Mouse (Mus musculus): Measurements from ENCODE around the gene Phf5a. TPM values are rescaled to one million over a fixed set of nuclear protein-coding genes. Genes with fewer than 3 reads are reported as not detected.
A peak's percentile ranks its signal among the peaks of the same experiment; 100 is the strongest.
"Not testable (repeated sequence)": the region's sequence is repeated elsewhere in the genome, so short reads cannot be mapped to it uniquely, and the experiment has no call there.

Gene Phf5a
- 10 to 100 TPM; 38.4 to 39.9 TPM for total RNA-seq (2021)
- long read RNA-seq, experiment 1, transcript Phf5a-201 (4 exons, 1,663 nt) = major isoform, 41 of 46 reads
- long read RNA-seq, experiment 1, partial matches to known transcripts = 0 of 46 reads
- long read RNA-seq, experiment 1, other reads (novel, unspliced or antisense) = 4 of 46 reads
- long read RNA-seq, experiment 2, transcript Phf5a-201 (4 exons, 1,663 nt) = major isoform, 45 of 56 reads
- long read RNA-seq, experiment 2, partial matches to known transcripts = 4 of 56 reads
- long read RNA-seq, experiment 2, other reads (novel, unspliced or antisense) = 7 of 56 reads

DNA sequence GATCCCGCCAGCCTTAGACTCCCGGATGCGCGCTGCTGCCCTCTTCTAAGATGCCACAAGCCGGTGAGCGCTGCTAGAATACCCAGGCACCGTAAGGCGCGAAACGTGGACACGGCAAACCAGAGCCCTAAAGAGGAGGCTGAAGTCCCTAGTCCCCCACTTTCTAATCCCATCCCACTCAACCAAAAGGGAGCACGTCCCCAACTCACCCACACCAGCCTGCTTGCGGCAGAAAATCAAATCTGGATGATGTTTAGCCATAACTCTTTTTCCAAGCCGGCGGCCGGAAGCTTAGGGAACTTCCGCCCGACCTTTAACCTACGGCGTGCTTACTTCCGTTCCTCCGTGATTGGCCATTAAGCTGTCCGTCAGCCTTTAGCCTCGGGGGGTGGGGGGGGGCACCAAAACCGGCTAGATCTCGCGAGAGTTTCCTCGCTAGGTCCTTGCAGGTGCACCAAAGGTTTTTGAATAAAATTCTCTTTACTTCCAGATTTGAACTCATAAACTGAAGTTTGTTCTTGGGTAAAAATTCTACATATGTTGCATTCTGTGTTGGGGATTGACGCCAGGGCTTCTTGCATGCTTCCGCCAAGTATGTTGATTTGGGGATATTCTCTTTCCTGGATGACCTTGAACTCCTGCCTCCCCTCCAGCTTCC is at the start of gene Phf5a:
Gene Phf5a, minus strand, starts transcription at position 308 of the 658 bp plus-strand sequence.
- intact Hi-C loops (cut with DNase I) = loop anchor here (5.0 kb wide), 2 partner anchors 36 to 39 kb away; no protein-coding TSS in a partner anchor
- Histone ChIP-seq H3K27ac (peak within 1 kb of the TSS; percentile 96), H3K4me3 (peak within 1 kb of the TSS; percentile 97)
- TF ChIP-seq CTCF (IDR thresholded peaks at IDR 0.05) = no peak
- DNase-seq = peak; percentile 90

DNA sequence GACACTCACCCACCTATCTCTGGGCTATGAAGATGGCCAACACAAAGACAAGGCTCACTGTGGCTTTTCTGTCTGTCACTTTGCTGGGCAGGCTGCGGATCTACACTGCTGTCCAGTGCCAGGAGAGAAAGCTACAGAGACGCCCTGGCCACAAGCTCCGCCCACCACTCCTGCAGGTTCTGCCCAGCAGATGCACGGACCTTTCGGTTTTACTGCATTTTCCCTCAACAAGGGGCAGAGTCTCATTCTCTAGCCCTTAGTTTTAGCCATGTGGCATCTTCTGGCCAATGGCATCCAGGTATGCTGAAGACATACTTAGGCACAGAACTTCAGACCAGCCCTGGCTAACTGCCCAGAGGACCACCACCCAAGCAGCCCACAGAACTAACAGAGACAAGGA is 49.5 kb upstream of the Phf5a start:
- DNase-seq = peak; percentile 19
- Histone ChIP-seq H3K27ac (peak overlapping the region; percentile 40; the same call in 1 of the 2 replicates), H3K4me3 (no peak overlapping the region)
- intact Hi-C loops (cut with DNase I) = no loop called here
- TF ChIP-seq CTCF (IDR thresholded peaks at IDR 0.05) = no peak

DNA sequence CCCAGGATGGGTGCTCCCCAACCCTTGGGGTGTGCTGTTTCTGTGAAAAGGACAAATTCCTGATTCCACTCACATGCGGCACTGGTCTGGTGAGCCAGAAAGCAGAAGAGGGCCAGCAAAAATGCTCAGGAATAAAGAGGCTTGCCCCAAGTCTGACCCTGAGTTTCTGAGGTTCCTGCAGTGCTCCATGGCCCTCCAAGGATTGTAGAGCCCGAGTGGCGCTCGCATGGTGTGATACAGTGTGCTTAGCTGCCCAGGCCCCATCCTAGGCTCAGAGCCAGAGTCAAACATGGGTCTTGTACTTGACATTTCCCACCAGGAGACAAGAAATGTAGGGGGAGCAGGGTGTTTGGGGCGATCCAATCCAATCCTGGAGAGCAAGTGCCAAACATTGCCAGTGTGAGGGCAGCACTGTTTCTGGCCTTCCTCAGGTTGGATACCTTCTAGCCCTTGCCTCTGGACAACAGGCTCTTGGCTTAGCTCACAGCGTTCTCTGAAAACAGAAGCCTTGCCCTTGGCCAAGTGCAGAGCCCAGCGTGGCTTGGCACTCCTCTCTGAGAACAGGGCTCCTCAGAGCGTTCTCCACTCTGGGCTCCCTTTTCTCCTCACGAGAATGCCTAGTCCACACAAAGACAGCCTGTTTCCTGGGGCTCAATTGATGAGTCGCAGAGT is 49.0 kb upstream of the Phf5a start:
- H3K27ac ChIP-seq = peak overlapping the region; percentile 40
- TF ChIP-seq CTCF (IDR thresholded peaks at IDR 0.05) = no peak
- intact Hi-C loops (cut with DNase I) = no loop called here

DNA sequence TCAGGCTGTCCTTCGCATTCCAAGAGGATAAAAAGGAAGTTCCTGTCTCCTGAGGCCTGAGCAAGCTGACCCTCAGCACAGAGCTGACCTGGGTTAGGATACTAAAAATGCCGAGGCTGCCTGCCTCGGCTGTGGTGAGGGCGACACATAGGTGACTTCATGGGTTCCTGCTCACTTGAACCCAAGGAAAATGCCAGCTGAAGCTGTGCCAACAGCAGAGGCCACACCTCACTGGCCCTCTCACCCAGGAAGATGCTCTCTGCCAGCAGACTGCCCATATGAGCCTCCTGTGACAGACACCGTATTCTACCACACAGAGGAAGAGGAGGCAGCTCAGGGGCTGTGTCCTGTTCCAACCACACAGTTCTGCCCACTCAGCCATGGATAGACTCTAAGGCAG is 47.4 kb upstream of the Phf5a start:
- H3K27ac ChIP-seq = no peak overlapping the region; the same call in 1 of the 2 replicates
- no peak overlapping the region for H3K4me3 ChIP-seq
- no peak for TF ChIP-seq CTCF (IDR thresholded peaks at IDR 0.05)
- DNase-seq = peak; percentile 31
- intact Hi-C loops (cut with DNase I) = loop anchor here (5.0 kb wide), 1 partner anchor 177 kb away; no protein-coding TSS in a partner anchor

More for the DNA sequence above, 49.0 kb upstream of the Phf5a start:
- no peak overlapping the region for H3K4me3 ChIP-seq
- peak; percentile 40 for DNase-seq

DNA sequence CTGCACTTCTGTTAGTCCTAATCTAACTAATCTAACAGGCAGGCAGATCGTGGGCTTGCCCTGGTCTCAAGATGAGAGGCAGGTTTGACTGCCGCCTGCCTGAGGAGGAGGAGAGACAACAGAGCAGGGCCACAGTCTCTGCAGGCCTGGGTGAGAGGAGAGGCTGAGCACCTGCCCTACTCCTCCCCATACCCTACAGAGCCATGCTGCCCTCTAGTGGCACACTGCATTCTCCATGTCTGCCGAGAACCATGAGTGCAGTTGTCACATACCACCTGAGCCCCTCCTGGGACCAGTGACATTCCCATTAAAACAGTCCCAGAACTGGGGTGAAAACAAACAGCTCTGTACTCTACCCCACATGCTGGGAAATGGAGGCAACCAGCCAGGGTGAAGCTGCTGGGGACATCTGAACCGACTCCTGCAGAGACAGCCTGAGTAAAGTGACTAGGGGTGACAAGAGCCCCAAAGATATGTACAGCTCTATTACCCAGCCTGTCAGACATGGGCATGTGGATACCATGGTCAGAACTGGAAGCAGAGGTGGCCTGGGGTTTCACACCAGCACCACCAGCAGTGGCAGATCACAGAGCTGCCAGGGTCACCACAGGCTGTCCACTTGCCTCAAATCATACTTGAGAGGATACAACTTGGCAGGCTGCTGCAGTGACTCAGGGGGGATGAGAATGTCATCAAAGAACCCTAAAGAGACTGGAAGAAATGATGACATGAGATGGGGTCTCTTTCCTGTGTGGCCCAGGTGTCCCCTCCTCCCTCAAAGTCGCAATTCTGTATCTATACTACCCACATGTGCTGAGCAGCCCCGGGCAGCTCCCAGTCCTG is 46.1 kb upstream of the Phf5a start:
- Histone ChIP-seq H3K27ac (peak overlapping the region; percentile 93; the same call in 1 of the 2 replicates), H3K4me3 (no peak overlapping the region)
- peak; percentile 88 for TF ChIP-seq CTCF (IDR thresholded peaks at IDR 0.05)
- DNase-seq = peak; percentile 88
- intact Hi-C loops (cut with DNase I) = loop anchor here (5.0 kb wide), 1 partner anchor 176 kb away; no protein-coding TSS in a partner anchor

DNA sequence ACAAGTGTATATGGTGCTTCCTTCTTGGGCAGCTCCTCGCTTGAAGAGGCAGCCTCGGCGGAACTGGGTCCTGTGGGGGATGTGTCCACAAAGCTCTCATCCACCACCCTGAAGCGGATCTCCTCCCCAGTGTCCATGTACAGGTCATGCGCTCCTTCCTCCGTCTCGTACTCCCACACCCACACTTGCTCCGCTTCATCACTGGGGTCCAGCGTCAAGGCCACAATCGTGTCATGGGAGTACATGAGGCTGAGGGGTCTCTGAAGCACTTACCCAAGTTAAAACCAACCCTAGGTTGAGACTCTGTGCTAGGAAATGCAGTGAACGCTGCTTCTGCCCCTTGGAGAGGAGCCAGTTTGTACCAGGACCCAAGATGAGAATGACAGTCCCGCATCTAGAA is 45.5 kb upstream of the Phf5a start:
- intact Hi-C loops (cut with DNase I) = loop anchor here (5.0 kb wide), 1 partner anchor 175 kb away; no protein-coding TSS in a partner anchor

DNA sequence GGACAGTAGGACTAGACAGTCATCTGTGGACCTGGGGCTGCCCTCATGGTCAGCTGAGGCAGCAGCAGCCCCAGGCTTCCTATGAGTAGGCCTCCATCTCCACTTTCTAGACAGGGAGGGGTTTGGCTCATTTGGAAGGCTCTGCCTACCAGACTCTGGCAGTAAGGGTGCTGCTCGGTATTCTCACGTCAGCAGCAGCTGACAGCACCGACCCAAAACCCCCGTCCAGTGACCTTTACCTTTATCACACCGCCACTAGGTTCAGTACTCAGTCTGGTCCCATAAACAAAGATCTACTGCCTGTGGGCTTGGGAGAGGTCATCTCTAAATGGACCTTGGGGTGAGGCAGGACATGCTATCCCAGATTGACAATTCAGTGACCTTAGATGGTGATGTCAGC is 44.0 kb upstream of the Phf5a start:
- DNase-seq = peak; percentile 45
- intact Hi-C loops (cut with DNase I) = loop anchor here (5.0 kb wide), 1 partner anchor 173 kb away; no protein-coding TSS in a partner anchor
- Histone ChIP-seq H3K4me3 (no peak overlapping the region), H3K27ac (peak overlapping the region; percentile 93)
- no peak for TF ChIP-seq CTCF (IDR thresholded peaks at IDR 0.05)

More for the DNA sequence above, 45.5 kb upstream of the Phf5a start:
- no peak overlapping the region for H3K4me3 ChIP-seq
- peak overlapping the region; percentile 93; the same call in 1 of the 2 replicates for H3K27ac ChIP-seq
- DNase-seq = peak; percentile 25
- no peak for TF ChIP-seq CTCF (IDR thresholded peaks at IDR 0.05)

DNA sequence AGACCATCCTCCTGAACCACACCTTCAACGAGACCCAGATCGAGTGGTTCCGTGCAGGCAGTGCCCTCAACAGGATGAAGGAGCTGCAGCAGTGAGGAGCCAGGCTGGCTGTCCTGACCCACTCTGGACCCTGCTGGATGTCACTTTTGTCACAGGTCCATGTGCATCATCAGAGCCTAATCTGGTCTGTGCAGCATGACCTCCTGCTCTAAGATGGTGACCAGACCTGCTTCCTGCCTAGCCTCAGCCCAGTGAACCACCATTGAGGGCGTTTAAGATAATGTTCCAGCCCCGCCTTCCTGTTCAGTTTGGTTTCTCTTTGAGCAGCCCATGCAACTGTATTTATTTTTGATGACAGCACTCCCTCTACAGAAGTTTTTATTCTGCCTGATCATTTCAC is 43.0 kb upstream of the Phf5a start:
- DNase-seq = no peak
- no peak for TF ChIP-seq CTCF (IDR thresholded peaks at IDR 0.05)
- intact Hi-C loops (cut with DNase I) = loop anchor here (5.0 kb wide), 1 partner anchor 172 kb away; no protein-coding TSS in a partner anchor
- Histone ChIP-seq H3K4me3 (no peak overlapping the region), H3K27ac (peak overlapping the region; percentile 93)

DNA sequence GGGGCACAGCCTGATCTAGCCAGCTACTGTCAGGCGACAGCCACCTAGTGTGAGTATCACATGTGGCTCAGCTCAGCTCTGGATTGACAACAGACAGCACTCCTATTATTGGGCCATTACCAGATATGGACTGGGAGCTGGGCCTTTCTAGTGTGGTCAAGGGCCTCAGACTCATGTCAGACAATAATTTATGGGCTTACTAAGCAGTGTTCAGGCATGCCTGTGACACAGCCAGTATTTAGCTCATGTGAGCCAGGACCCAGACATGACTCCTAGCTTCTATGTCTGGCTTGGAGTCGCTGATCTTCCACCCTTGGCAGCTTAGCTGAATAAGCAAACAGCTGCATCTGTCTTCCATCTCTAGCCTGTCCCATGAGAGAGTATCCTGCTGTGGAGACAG is 40.8 kb upstream of the Phf5a start:
- TF ChIP-seq CTCF (IDR thresholded peaks at IDR 0.05) = no peak
- peak overlapping the region; percentile 41; the same call in 1 of the 2 replicates for H3K4me3 ChIP-seq
- DNase-seq = peak; percentile 62
- intact Hi-C loops (cut with DNase I) = no loop called here
- H3K27ac ChIP-seq = peak overlapping the region; percentile 93

DNA sequence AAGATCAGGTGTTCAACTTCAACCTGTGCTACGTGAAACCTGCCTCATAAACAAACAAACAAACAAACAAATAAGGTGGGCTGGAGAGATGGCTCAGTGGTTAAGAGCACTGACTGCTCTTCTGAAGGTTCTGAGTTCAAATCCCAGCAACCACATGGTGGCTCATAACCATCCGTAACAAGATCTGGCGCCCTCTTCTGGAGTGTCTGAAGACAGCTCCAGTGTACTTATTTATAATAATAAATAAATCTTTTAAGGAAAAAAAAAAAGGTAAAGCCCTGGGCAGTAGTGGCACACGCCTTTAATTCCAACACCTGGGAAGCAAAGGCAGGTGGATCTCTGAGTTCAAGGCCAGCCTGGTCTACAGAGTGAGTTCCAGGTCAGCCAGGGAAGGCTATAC is 37.1 kb upstream of the Phf5a start:
- not testable (repeated sequence) for H3K4me3 ChIP-seq
- intact Hi-C loops (cut with DNase I) = loop anchor here (2.0 to 5.0 kb wide), 2 partner anchors 36 to 78 kb away; partner anchors contain the start of genes Aco2 and Phf5a
- TF ChIP-seq CTCF (IDR thresholded peaks at IDR 0.05) = peak; percentile 52

DNA sequence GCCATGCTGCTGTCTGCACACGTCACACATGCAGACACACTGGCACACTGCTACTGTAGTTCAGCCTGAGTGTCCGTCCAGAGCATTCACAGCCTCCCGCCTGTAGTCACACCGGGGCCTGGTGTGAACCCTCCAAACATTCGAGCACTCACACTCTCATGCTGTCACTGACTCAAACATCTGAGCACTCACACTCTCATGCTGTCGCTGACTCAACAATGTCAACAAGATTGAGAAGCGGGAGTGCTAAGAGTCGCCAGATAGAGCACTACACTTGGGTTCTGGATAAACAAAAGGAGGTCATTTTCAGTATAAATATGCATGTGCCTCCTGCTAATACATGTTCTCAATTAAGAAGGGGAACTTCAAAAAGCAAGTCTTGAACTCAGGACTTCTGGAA is 36.2 kb upstream of the Phf5a start:
- no peak overlapping the region for H3K27ac ChIP-seq
- DNase-seq = no peak
- TF ChIP-seq CTCF (IDR thresholded peaks at IDR 0.05) = no peak
- H3K4me3 ChIP-seq = no peak overlapping the region
- intact Hi-C loops (cut with DNase I) = loop anchor here (2.0 to 5.0 kb wide), 2 partner anchors 36 to 77 kb away; partner anchors contain the start of genes Aco2 and Phf5a

More for the DNA sequence above, 37.1 kb upstream of the Phf5a start:
- not testable (repeated sequence) for H3K27ac ChIP-seq, DNase-seq
